Mouse (Mus musculus): ENCODE results near the gene Prkn.

DNA sequence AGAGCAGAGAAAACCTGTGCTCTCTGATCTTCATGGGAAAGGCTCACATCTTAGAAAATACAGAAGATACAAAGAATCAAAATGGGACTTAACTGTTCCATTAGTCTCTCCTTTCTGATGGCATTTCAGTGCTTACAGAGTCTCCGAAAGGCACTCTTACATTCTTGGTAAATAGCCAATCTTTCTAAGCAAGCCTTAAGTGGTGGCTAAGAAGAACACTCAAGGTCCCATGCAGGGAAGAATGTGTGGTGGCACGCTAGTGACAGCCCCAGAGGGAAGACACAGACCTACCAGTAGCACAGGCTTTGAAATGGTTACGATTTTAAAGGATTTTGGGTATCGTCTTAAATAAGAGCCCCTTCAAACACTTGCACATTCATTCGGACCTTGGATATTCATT, 816.2 kb downstream of the Prkn start:
- TF ChIP-seq CTCF (IDR thresholded peaks at IDR 0.05) (no peak), EP300 (IDR thresholded peaks at IDR 0.05) (peak; percentile 79)

Measured in lung, postnatal 0 days (tissue).